Mouse (Mus musculus): ENCODE data around the gene Hhex.

Gene Hhex

DNA sequence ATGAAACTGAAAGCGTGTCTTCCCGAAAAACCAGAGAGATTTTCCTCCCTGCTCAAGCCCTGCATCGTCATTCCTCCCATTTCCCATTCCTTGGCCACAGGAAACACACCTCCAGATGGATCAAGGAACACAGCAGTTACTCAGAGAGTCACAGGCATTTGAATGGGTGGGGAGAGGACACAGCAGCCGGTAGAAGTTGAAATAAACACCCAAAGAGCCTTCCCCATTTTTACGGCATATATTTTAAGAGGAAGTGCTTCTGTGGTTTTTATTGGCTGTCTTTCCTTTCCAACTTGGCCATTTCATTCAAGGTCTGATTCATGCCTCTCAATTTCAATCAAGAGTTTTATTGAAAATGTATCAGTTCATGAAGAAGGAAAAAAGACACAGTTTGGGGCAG lies 13.6 kb downstream of the Hhex start:
- intact Hi-C loops (cut with DNase I) = no loop called here

- intact Hi-C loops (cut with DNase I) = no loop called here
These were observed 14.6 kb downstream of the Hhex start for GRCm38 (mm10) chr19:37449246-37449645.

DNA sequence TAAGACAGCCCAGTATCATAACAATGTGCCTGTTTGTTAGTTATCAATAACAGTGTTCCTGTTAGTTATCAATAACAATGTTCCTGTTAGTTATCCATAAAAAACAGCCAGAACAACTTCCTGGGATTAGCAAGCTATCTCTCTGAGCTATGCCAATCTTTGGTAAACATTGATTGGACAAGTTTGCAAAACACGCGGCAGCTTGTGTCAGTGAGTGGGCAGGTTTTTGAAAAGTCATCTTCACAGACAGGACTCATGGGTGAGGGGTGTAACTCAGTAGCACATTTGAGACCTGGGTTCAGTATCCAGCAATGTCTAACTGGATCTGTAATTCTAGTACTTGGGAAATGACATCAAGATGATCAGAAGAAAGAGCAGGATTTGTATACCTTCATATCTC lies 20.9 kb downstream of the Hhex start:
- intact Hi-C loops (cut with DNase I) = no loop called here

GRCm38 (mm10) chr19:37455961-37456360 lies 21.4 kb downstream of the Hhex start:
- intact Hi-C loops (cut with DNase I) = no loop called here

GRCm38 (mm10) chr19:37458013-37458412 lies 23.4 kb downstream of the Hhex start:
- intact Hi-C loops (cut with DNase I) = no loop called here

DNA sequence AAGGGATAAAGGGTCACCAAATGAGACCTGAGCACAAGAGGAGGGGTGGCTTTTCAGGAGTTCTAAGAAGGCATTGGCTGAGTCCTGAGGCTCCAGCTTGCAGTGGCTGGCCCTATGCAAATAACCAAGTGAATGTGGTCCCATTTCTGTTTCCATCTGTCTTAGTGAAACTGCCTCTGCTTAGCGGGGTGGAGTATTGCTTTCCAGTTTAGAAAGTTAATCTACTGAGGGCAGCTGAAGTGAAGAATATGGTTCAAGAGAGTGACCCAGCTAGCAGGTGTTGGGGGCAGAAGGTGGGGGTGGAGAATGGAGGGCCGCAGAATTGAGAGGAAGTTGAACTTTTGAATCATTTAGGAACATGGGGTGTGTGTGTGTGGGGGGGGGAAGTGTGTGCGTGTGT lies 31.8 kb downstream of the Hhex start:
- intact Hi-C loops (cut with DNase I) = no loop called here

DNA sequence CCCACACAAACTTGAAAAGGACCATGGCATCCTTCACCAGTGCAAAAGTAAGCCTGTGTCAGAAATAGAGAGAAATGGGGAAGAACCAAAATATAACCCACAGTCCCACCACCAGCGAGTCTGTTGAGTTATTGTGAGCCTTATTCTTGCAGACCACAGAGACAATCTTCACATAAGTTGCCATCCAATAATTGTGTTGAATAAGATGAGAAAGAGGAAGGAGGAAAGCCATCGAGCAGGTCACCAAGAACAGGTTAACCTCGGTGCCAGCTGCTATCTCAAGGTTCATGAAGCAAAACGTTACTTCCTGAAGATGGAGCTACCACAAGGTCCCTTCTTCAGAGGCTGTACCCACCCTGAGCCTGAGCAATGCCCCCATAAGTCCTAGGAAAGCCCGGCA lies 32.4 kb downstream of the Hhex start:
- intact Hi-C loops (cut with DNase I) = no loop called here

DNA sequence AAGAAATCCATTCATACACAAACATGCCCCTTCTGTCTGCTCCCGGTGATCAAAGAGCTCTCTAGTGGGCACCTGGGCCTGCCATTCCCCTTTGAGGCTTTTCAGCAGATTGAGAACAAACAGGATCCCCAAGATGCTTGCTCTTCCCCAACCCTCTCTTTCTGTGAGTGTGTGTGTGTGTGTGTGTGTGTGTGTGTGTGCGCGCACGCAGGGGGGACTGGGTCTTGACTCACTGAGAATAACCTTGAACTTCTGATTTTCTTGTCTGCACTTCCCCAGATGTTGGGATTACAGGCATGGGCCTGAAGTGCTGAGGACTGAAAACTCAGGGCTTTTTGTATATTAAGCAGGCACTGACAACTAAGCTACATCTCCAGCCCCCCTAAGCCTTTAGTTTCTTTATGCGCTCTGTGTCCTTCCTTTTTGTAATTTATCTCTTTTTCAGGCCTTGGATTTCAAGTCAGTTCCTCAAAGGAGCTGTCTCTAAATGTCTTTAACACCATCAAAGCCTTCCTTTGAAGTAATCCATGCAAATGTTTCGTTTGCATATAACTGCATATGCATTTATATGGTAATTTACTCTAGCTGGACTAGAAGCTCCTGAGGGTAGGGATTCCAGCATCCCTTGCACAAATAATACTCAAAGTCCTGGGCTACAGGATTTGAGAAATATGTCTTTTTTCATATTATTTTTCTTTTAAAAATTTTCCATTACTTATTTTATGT lies 34.4 kb downstream of the Hhex start:
- intact Hi-C loops (cut with DNase I) = no loop called here

DNA sequence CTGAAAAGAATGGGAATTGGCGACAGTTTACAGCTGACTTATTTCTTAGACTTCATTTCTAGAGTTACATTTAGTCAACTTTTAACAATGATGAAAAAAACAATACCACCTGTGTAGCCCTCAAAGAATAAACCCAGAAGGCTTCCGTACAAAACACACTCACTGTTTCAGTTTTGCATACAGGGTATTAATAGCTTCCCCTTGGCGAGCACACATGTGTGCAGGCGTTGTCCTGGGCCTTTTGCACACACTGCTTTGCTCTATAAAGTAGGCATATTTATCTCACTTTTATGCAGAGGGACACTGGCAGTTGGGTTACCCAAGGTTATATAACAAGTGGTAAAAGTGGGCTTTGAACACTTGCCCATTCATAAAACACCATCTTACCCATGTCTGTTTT lies 37.1 kb downstream of the Hhex start:
- intact Hi-C loops (cut with DNase I) = no loop called here

DNA sequence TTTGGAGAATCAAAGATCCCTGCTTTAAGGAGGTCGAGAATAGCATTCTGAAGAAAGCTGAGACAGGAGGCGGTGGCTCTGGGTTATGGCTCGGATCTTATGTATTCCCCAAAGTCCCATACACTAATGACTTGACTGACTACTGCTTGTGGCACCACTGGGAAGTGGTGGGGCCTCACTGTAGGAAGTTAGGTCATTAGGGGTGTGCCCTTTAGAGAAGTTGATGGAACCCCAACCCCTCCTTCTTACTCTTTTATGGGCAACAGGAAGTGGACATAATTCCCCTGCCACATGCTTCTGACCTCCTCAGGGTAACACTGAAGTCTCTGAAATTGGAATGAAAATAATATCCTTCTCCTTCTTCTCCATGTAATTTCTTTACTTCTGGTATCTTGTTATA lies 38.0 kb downstream of the Hhex start:
- intact Hi-C loops (cut with DNase I) = no loop called here

- intact Hi-C loops (cut with DNase I) = no loop called here
These were observed 47.1 kb downstream of the Hhex start for GRCm38 (mm10) chr19:37481704-37482103.

- intact Hi-C loops (cut with DNase I) = no loop called here
These were observed 48.1 kb downstream of the Hhex start for GRCm38 (mm10) chr19:37482556-37483187.

- intact Hi-C loops (cut with DNase I) = no loop called here
These were observed 50.2 kb downstream of the Hhex start for GRCm38 (mm10) chr19:37484787-37485186.

DNA sequence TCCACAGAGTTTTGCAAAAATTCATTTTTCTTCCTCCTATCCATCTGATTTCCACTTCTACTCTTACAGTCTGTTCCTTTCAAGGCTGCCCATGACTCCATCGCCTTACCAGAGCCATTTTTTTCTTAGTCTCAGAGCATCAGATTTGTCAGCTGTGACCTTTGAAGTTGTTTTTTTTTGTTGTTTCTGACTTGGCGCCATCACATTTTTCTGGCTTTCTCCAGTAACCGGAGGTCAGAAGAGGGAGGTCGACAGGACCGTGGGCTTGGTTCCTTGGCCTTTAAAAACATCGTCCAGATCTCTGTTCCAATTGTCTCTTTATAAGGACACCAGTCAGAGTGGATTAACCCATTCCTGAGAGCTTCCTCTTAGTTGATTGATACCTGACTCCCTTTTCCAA lies 52.2 kb downstream of the Hhex start:
- intact Hi-C loops (cut with DNase I) = no loop called here

GRCm38 (mm10) chr19:37487811-37488475 lies 53.3 kb downstream of the Hhex start:
- intact Hi-C loops (cut with DNase I) = no loop called here

GRCm38 (mm10) chr19:37488608-37489262 lies 54.1 kb downstream of the Hhex start:
- intact Hi-C loops (cut with DNase I) = no loop called here

Measured in adrenal gland (tissue).